Mouse (Mus musculus) ES-Bruce4 (cell line): ENCODE measurements around the gene Gbp2b. TPM values are rescaled to one million over a fixed set of nuclear protein-coding genes. Genes with fewer than 3 reads are reported as not detected.
"Not testable (repeated sequence)": the region's sequence is repeated elsewhere in the genome, so short reads cannot be mapped to it uniquely, and the experiment has no call there.

ENCODE experiments used
- H3K27ac ChIP-seq: 2 replicates; pipeline ENCODE4 v1.5.1; 2012; ENCODE audit warnings: low read length, inconsistent platforms; ENCODE audit not compliant: insufficient read depth
- H3K27me3 ChIP-seq: 2 replicates; pipeline ENCODE4 v1.6.1; 2012; ENCODE audit warnings: mild to moderate bottlenecking, low read length, inconsistent platforms; ENCODE audit not compliant: control insufficient read depth, poor library complexity, insufficient read depth, severe bottlenecking
- H3K36me3 ChIP-seq: 2 replicates; pipeline ENCODE4 v1.6.1; 2012; ENCODE audit warnings: inconsistent platforms, mild to moderate bottlenecking, low read length, moderate library complexity; ENCODE audit not compliant: control insufficient read depth, poor library complexity, insufficient read depth, severe bottlenecking
- H3K4me1 ChIP-seq: one replicate; pipeline ENCODE4 v1.8.1; 2011; ENCODE audit warnings: low read length; ENCODE audit not compliant: control insufficient read depth, insufficient read depth
- H3K4me3 ChIP-seq: 2 replicates; pipeline ENCODE4 v1.5.1; 2011; ENCODE audit warnings: low read depth, mild to moderate bottlenecking, low read length
- H3K9ac ChIP-seq: 2 replicates; pipeline ENCODE4 v1.6.1; 2012; ENCODE audit warnings: low read depth, mild to moderate bottlenecking, inconsistent platforms; ENCODE audit not compliant: poor library complexity, severe bottlenecking
- H3K9me3 ChIP-seq: replicated peaks from 2 replicates; pipeline ENCODE4 v1.6.1; 2012; ENCODE audit warnings: mild to moderate bottlenecking, low read length, inconsistent platforms; ENCODE audit not compliant: control insufficient read depth, poor library complexity, insufficient read depth, severe bottlenecking
- CTCF ChIP-seq: IDR thresholded peaks from one replicate; pipeline ENCODE4 v1.8.1; 2011; ENCODE audit warnings: low read depth, low read length
- EP300 ChIP-seq: IDR thresholded peaks from 2 replicates; pipeline ENCODE4 v1.6.1; 2011; ENCODE audit warnings: low read depth, low read length; ENCODE audit not compliant: insufficient read depth
- POLR2A ChIP-seq: IDR thresholded peaks from one replicate; pipeline ENCODE4 v1.8.1; 2011; ENCODE audit warnings: low read length; ENCODE audit not compliant: insufficient read depth
- polyA plus RNA-seq: library from polyadenylated mRNA; stranded (reverse); fragments of >200 nt; gene quantifications from 2 replicates; pipeline ENCODE4 v1.2.4, GENCODE M21; 2011; ENCODE audit warnings: low read depth; ENCODE audit not compliant: missing spikeins, insufficient read depth, insufficient read length

The Gbp2b gene
- polyA plus RNA-seq, 1 experiment, result not detected

GRCm38 (mm10) chr3:142640201-142640600 is 45.6 kb downstream of the Gbp2b start:
- Histone ChIP-seq H3K36me3 (no peaks in the 10 kb centered on the region), H3K4me1 (no peaks in the 10 kb centered on the region)
- TF ChIP-seq CTCF (peak; percentile 34), POLR2A (no peak)

DNA sequence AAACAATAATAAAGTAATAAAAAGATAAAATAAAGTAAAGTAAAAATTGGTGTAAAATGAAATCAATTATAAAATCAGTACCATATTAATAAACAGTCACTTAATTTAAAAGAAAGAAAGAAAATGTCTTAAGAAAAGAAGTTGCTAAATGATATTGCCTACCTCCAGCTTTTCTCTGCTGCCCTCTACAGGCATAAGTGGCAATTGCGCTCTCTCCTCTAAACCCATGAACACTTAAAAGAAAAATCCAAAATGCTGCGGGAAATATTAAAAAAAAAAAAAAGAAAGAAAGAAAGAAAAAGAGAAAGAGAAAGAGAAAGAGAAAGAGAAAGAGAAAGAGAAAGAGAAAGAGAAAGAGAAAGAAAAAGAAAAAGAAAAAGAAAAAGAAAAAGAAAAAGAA is 51.3 kb downstream of the Gbp2b start:
- H3K4me3 ChIP-seq, H3K9me3 ChIP-seq, H3K27me3 ChIP-seq, H3K9ac ChIP-seq, H3K4me1 ChIP-seq, H3K27ac ChIP-seq, H3K36me3 ChIP-seq: not testable (repeated sequence)
- peak; percentile 15 for TF ChIP-seq CTCF

More at GRCm38 (mm10) chr3:142640201-142640600, 45.6 kb downstream of the Gbp2b start:
- H3K9ac ChIP-seq, result no peak overlapping the region
- no peak overlapping the region for H3K4me3 ChIP-seq
- H3K27ac ChIP-seq, result no peak overlapping the region
- no peaks in the 10 kb centered on the region for H3K9me3 ChIP-seq
- no peaks in the 10 kb centered on the region for H3K27me3 ChIP-seq

DNA sequence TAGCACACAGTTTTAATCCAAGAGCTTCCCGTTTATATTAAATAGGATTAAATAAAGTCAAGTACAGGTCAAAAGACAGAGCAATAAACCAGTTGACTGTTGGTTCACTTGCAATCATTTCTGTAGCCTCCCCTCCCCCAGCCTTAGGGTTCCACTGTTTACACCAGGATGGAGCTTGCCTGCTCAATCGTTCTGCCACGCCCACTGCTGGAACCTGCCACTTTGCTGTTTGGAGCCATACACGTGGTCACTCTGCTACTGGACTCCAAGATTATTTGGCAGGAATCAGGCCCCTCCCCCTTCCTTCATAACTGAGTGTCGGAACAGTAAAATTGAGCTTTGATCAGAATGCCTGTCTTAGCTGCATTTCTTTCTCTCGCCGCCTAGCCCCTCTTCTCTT is 53.2 kb downstream of the Gbp2b start:
- H3K27me3 ChIP-seq, H3K4me1 ChIP-seq, H3K9ac ChIP-seq, H3K9me3 ChIP-seq, H3K27ac ChIP-seq, H3K36me3 ChIP-seq, H3K4me3 ChIP-seq: not testable (repeated sequence)

GRCm38 (mm10) chr3:142650205-142650604 is 55.6 kb downstream of the Gbp2b start:
- TF ChIP-seq CTCF (no peak), EP300 (no peak), POLR2A (no peak)
- peaks cover 4% of the 10 kb centered on the region for H3K9me3 ChIP-seq
- no peaks in the 10 kb centered on the region for H3K27me3 ChIP-seq
- H3K4me3 ChIP-seq, result no peak overlapping the region
- H3K36me3 ChIP-seq, result no peaks in the 10 kb centered on the region
- H3K4me1 ChIP-seq, result no peaks in the 10 kb centered on the region
- no peak overlapping the region for H3K27ac ChIP-seq
- no peak overlapping the region for H3K9ac ChIP-seq

DNA sequence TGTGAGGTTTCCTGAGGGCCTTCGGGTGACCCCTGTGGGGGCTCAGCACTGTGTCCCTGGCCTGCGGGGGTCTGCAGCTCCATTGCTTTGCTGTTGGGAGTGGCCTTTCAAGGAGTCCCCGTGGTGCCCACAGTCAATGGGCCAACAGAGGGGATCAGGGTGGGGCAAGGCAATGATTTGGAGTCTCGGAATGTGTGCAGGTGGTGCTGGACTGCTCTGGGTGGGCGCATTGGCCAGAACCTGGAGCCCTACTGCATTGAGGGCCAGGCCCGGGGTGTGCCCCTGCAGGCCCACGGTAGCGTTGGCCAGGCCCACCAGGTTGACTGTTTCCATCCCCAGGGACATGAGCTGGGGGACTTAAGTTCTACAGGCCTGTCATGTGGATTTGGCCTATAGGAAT is 70.1 kb downstream of the Gbp2b start:
- Histone ChIP-seq H3K4me3 (no peak overlapping the region), H3K36me3 (no peaks in the 10 kb centered on the region), H3K9me3 (no peaks in the 10 kb centered on the region), H3K27me3 (no peaks in the 10 kb centered on the region), H3K27ac (no peak overlapping the region), H3K4me1 (no peaks in the 10 kb centered on the region), H3K9ac (no peak overlapping the region)
- TF ChIP-seq CTCF, result no peak
- no peak for TF ChIP-seq POLR2A
- TF ChIP-seq EP300, result no peak

Other genes with a start within 250 kb of the Gbp2b start
- 37.9 and 45.2 TPM in 2 replicates for gene Pdlim5, start 199.2 kb upstream of the Gbp2b start, polyA plus RNA-seq
- 0.66 TPM in 1 of 2 replicates, not detected in the other for gene Gbp5, start 100.9 kb upstream of the Gbp2b start, polyA plus RNA-seq
- 8.7 and 10.6 TPM in 2 replicates for gene Gbp7, start 64.5 kb upstream of the Gbp2b start, polyA plus RNA-seq
- 8.7 and 10.2 TPM in 2 replicates for gene Gbp3, start 34.8 kb upstream of the Gbp2b start, polyA plus RNA-seq
- 90.1 and 97.5 TPM in 2 replicates for gene Gbp2, start 25.8 kb downstream of the Gbp2b start, polyA plus RNA-seq
- 7.9 and 14.4 TPM in 2 replicates for gene Kyat3, start 106.2 kb downstream of the Gbp2b start, polyA plus RNA-seq
- 47.1 and 48.8 TPM in 2 replicates for gene Gtf2b, start 170.2 kb downstream of the Gbp2b start, polyA plus RNA-seq